Mouse (Mus musculus) left cerebral cortex, postnatal 4 days (tissue): Measurements from ENCODE around the gene Lcor. TPM values are rescaled to one million over a fixed set of nuclear protein-coding genes. Genes with fewer than 3 reads are reported as not detected.

Experiments used
- microRNA-seq: library from miRNA; unstranded; fragments of <30 nt; microRNA quantifications from one replicate; pipeline ENCODE4 v1.2.0, GENCODE M21; 2022
- total RNA-seq, 2 experiments: library from RNA; stranded (reverse); gene quantifications; 2 replicates each; pipeline ENCODE4 v1.2.3; 2021

The Lcor gene
- total RNA-seq, 2 experiments from 2014 or later = 28.7 to 29.6 TPM

Small RNAs within 50 kb of the gene (microRNA-seq; reads per million reads assigned to microRNA genes)
- not detected for gene Mir8091

Other genes with a start within 250 kb of the Lcor start
- 100 to 1,000 TPM; 126 to 130 TPM for gene Tm9sf3, start 218.6 kb upstream of the Lcor start, total RNA-seq
- gene Pik3ap1, start 97.5 kb upstream of the Lcor start, total RNA-seq = 1 to 10 TPM; 1.7 to 2.0 TPM
- 10 to 100 TPM; 14.1 to 15.9 TPM for gene Gm340, start 99.7 kb downstream of the Lcor start, total RNA-seq